Mouse (Mus musculus) G1E (cell line): ENCODE results near the gene E2f4. TPM values are rescaled to one million over a fixed set of nuclear protein-coding genes. Genes with fewer than 3 reads are reported as not detected.

Experiments
- ATAC-seq: 2 replicates; pipeline ENCODE4 v1.8.0; 2016; ENCODE audit warnings: mild to moderate bottlenecking; ENCODE audit not compliant: insufficient number of reproducible peaks, poor library complexity, low FRiP score, severe bottlenecking; ENCODE audit errors: extremely low read depth
- DNase-seq: peaks from one replicate; pipeline ENCODE4 v3.0.0; 2012; ENCODE audit warnings: low spot score
- H3K27me3 ChIP-seq: 2 replicates; pipeline ENCODE4 v1.6.1; 2012; ENCODE audit warnings: mild to moderate bottlenecking, low read length, inconsistent platforms; ENCODE audit not compliant: insufficient read depth
- H3K36me3 ChIP-seq: replicated peaks from 2 replicates; pipeline ENCODE3; 2012; ENCODE audit warnings: mild to moderate bottlenecking, inconsistent platforms
- H3K4me1 ChIP-seq: 2 replicates; pipeline ENCODE4 v1.6.1; 2012; ENCODE audit warnings: low read depth, low read length, inconsistent platforms, mixed read lengths; ENCODE audit not compliant: insufficient read depth
- H3K4me3 ChIP-seq: 2 replicates; pipeline ENCODE4 v1.5.1; 2012; ENCODE audit warnings: low read depth, mild to moderate bottlenecking, inconsistent platforms, low read length, moderate library complexity, mixed read lengths
- H3K9me3 ChIP-seq: replicated peaks from 2 replicates; pipeline ENCODE4 v1.6.1; 2012; ENCODE audit warnings: inconsistent platforms
- CTCF ChIP-seq: IDR thresholded peaks from 2 replicates; pipeline ENCODE4 v1.5.1; 2012; ENCODE audit warnings: low read depth, low read length, inconsistent platforms, mixed read lengths
- GATA1 ChIP-seq: IDR thresholded peaks from 2 replicates; pipeline ENCODE4 v1.6.1; 2012; ENCODE audit warnings: borderline replicate concordance, low read length, inconsistent platforms, mixed read lengths
- GATA2 ChIP-seq: IDR thresholded peaks from 2 replicates; pipeline ENCODE4 v1.6.1; 2012; ENCODE audit warnings: low read depth, low read length, inconsistent platforms, borderline replicate concordance
- POLR2AphosphoS5 ChIP-seq: IDR thresholded peaks from 2 replicates; pipeline ENCODE4 v1.6.1; 2012; ENCODE audit warnings: low read depth, low read length, inconsistent platforms; ENCODE audit not compliant: insufficient replicate concordance
- TAL1 ChIP-seq: conservative IDR thresholded peaks from 2 replicates; pipeline ENCODE4 v1.6.1; 2012; ENCODE audit warnings: low read depth, low read length, inconsistent platforms, mixed read lengths
- polyA plus RNA-seq: library from polyadenylated mRNA; stranded (reverse); fragments of >175 nt; gene quantifications from 2 replicates; pipeline ENCODE4 v1.2.3, GENCODE M21; 2012
- total RNA-seq, 2 experiments: library from RNA; stranded (forward) in 1 of 2; stranded (reverse) in 1 of 2; fragments of 200-1000 nt in 1 of 2; fragments of >200 nt in 1 of 2; fragmentation: Nextera tagmentation in 1 of 2; gene quantifications; 2 replicates each; pipeline ENCODE4 v1.2.3; 2014 to 2017

Gene E2f4
- total and polyA plus RNA-seq, 3 experiments: 42.5 to 274 (median 79.2) TPM

GRCm38 (mm10) chr8:105339886-105340635 is 42.6 kb downstream of the E2f4 start:
- TF ChIP-seq GATA1 (no peak), TAL1 (no peak), GATA2 (no peak), POLR2AphosphoS5 (no peak), CTCF (no peak)
- peaks cover 48% of the 10 kb centered on the region for H3K36me3 ChIP-seq
- ATAC-seq (no peak), DNase-seq (peak; percentile 31)
- H3K27me3 ChIP-seq: no peaks in the 10 kb centered on the region
- H3K4me3 ChIP-seq: no peak overlapping the region; the same call in 1 of the 2 replicates
- peaks cover 78% of the 10 kb centered on the region for H3K4me1 ChIP-seq
- no peaks in the 10 kb centered on the region for H3K9me3 ChIP-seq

GRCm38 (mm10) chr8:105341399-105341798 is 43.9 kb downstream of the E2f4 start:
- H3K36me3 ChIP-seq: peaks cover 35% of the 10 kb centered on the region
- no peak overlapping the region for H3K4me3 ChIP-seq
- peaks cover 91% of the 10 kb centered on the region for H3K4me1 ChIP-seq
- no peaks in the 10 kb centered on the region for H3K9me3 ChIP-seq
- DNase-seq: no peak
- TF ChIP-seq GATA2: no peak
- no peak for TF ChIP-seq CTCF
- TF ChIP-seq GATA1: no peak
- TF ChIP-seq TAL1: no peak
- ATAC-seq: no peak
- peaks cover under 1% of the 10 kb centered on the region; the same call in 1 of the 2 replicates for H3K27me3 ChIP-seq

- no peak for TF ChIP-seq GATA2
- TF ChIP-seq TAL1: no peak
- TF ChIP-seq GATA1: no peak
- no peak for TF ChIP-seq POLR2AphosphoS5
- peaks cover 8% of the 10 kb centered on the region; the same call in 1 of the 2 replicates for H3K27me3 ChIP-seq
- DNase-seq (no peak), ATAC-seq (no peak)
- no peak overlapping the region for H3K4me3 ChIP-seq
- H3K36me3 ChIP-seq: peaks cover 21% of the 10 kb centered on the region
- H3K4me1 ChIP-seq: peaks cover 94% of the 10 kb centered on the region
- no peaks in the 10 kb centered on the region for H3K9me3 ChIP-seq
Measured at GRCm38 (mm10) chr8:105342768-105343167, 45.3 kb downstream of the E2f4 start.

DNA sequence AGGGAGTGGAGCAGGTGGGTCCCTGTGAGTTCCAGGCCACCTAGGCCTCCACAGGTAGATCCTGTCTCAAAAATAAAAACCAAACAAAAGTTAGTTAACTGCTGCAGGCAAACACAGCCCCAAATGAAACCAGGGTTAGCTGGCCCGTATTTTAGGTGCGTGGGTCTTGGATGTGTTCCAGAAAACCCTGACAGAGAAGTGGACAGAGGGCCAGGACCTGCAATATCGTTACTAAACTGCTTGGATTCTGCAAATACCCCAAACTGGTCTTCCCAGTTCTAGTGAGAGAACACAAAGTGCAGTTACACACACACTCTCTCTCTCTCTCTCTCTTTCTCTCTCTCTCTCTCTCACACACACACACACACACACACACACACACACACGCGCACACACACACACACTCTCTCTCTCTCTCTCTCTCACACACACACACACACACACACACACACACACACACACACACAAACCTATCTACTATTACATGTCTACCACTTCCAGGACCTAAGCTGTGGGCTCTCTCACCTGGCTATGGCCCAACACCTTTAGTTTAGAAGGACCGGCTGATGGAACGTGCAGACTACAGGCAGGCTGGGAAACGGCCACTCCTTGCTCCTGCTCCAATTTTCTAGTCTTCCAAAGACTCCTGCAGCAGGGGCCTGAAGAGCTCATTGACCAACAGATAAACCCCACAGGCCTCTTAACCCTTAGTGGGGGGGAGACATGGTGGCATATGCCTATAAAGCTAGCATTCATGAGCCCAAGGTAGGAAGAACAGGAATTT is 46.5 kb downstream of the E2f4 start:
- DNase-seq (no peak), ATAC-seq (no peak)
- H3K36me3 ChIP-seq: peaks cover 13% of the 10 kb centered on the region
- H3K4me1 ChIP-seq: peaks cover 94% of the 10 kb centered on the region
- H3K27me3 ChIP-seq: peaks cover 16% of the 10 kb centered on the region
- no peak overlapping the region for H3K4me3 ChIP-seq
- TF ChIP-seq TAL1: no peak
- TF ChIP-seq CTCF: no peak
- no peak for TF ChIP-seq GATA2
- no peak for TF ChIP-seq POLR2AphosphoS5
- no peak for TF ChIP-seq GATA1
- no peaks in the 10 kb centered on the region for H3K9me3 ChIP-seq

GRCm38 (mm10) chr8:105345061-105345975 is 47.9 kb downstream of the E2f4 start:
- peaks cover 89% of the 10 kb centered on the region for H3K4me1 ChIP-seq
- DNase-seq (no peak), ATAC-seq (no peak)

More at GRCm38 (mm10) chr8:105345061-105345975, 47.9 kb downstream of the E2f4 start:
- peaks cover 12% of the 10 kb centered on the region for H3K36me3 ChIP-seq
- no peaks in the 10 kb centered on the region for H3K9me3 ChIP-seq
- no peak overlapping the region for H3K4me3 ChIP-seq
- peaks cover 30% of the 10 kb centered on the region for H3K27me3 ChIP-seq
- TF ChIP-seq TAL1 (no peak), CTCF (no peak), GATA2 (no peak), POLR2AphosphoS5 (no peak), GATA1 (no peak)
